Mouse (Mus musculus) forebrain, embryonic 14.5 days (tissue): Measurements from ENCODE around the gene Reln. TPM values are rescaled to one million over a fixed set of nuclear protein-coding genes. Genes with fewer than 3 reads are reported as not detected.

Experiments
- ATAC-seq: fragments of 200-750 bp; cut with Nextera tagmentation; 2 replicates; pipeline ENCODE4 v1.8.0; 2017; ENCODE audit warnings: mild to moderate bottlenecking, moderate library complexity
- DNase-seq: peaks from one replicate; pipeline ENCODE4 v3.0.0-alpha.2; 2015; ENCODE audit warnings: low spot score
- H3K27ac ChIP-seq: fragments of 300-500 bp; sonication (generic); 2 replicates; pipeline ENCODE4 v1.5.1; 2014; ENCODE audit warnings: low read depth, mild to moderate bottlenecking, control low read depth, low read length, moderate library complexity
- H3K27me3 ChIP-seq: fragments of 300-500 bp; sonication (generic); replicated peaks from 2 replicates; pipeline ENCODE4 v1.6.1; 2014; ENCODE audit warnings: low read length, control low read depth, mixed read lengths; ENCODE audit not compliant: control insufficient read depth, insufficient read depth
- H3K36me3 ChIP-seq: fragments of 300-500 bp; sonication (generic); 2 replicates; pipeline ENCODE4 v1.6.1; 2014; ENCODE audit warnings: low read length, control low read depth; ENCODE audit not compliant: control insufficient read depth, insufficient read depth
- H3K4me1 ChIP-seq: fragments of 300-500 bp; sonication (generic); 2 replicates; pipeline ENCODE4 v1.6.1; 2014; ENCODE audit warnings: antibody characterized with exemption, low read length, control low read depth; ENCODE audit not compliant: control insufficient read depth, insufficient read depth
- H3K4me2 ChIP-seq: fragments of 300-500 bp; sonication (generic); 2 replicates; pipeline ENCODE4 v1.6.1; 2014; ENCODE audit warnings: mild to moderate bottlenecking, control low read depth, low read length
- H3K4me3 ChIP-seq: fragments of 300-500 bp; sonication (generic); 2 replicates; pipeline ENCODE4 v1.5.1; 2014; ENCODE audit warnings: low read depth, low read length, control low read depth
- H3K9ac ChIP-seq: fragments of 300-500 bp; sonication (generic); 2 replicates; pipeline ENCODE4 v1.6.1; 2014; ENCODE audit warnings: mild to moderate bottlenecking, low read length, control low read depth, moderate library complexity
- H3K9me3 ChIP-seq: fragments of 300-500 bp; sonication (generic); replicated peaks from 2 replicates; pipeline ENCODE4 v1.6.1; 2016; ENCODE audit warnings: low read length, control low read depth, mixed read lengths; ENCODE audit not compliant: control insufficient read depth
- WGBS: fragments of 180-500 bp; shearing (Covaris S2); extraction: QIAGEN DNeasy Blood & Tissue Kit; methylation state at CpG from one replicate; pipeline ENCODE4 v1.1.7; 2014; 5-methylcytosine and 5-hydroxymethylcytosine counted together
- polyA plus RNA-seq: library from polyadenylated mRNA; unstranded; fragments of >200 nt; fragmentation: Nextera tagmentation; extraction: Ambion mirVana; gene quantifications from 2 replicates; pipeline ENCODE4 v1.2.1, GENCODE M21; 2014

Gene Reln
- polyA plus RNA-seq, 1 experiment from 2014 or later = 61.7 TPM

GRCm38 (mm10) chr5:22316471-22316870 lies 28.0 kb downstream of the Reln start:
- H3K27me3 ChIP-seq = no peaks in the 10 kb centered on the region
- ATAC-seq = no peak
- H3K4me1 ChIP-seq = no peaks in the 10 kb centered on the region
- H3K4me2 ChIP-seq = no peak overlapping the region
- no peaks in the 10 kb centered on the region for H3K36me3 ChIP-seq
- H3K9ac ChIP-seq = no peak overlapping the region
- WGBS = 96% methylated on average over 7 of the region's 7 CpGs
- no peak for DNase-seq
- H3K4me3 ChIP-seq = no peak overlapping the region
- no peaks in the 10 kb centered on the region for H3K9me3 ChIP-seq
- no peak overlapping the region for H3K27ac ChIP-seq

GRCm38 (mm10) chr5:22315990-22316389 lies 28.5 kb downstream of the Reln start:
- no peaks in the 10 kb centered on the region for H3K36me3 ChIP-seq
- DNase-seq (no peak), ATAC-seq (no peak)
- no peak overlapping the region for H3K9ac ChIP-seq
- no peak overlapping the region for H3K4me3 ChIP-seq
- H3K4me1 ChIP-seq = no peaks in the 10 kb centered on the region
- H3K27ac ChIP-seq = no peak overlapping the region
- H3K4me2 ChIP-seq = no peak overlapping the region
- H3K9me3 ChIP-seq = no peaks in the 10 kb centered on the region
- 81% methylated on average over 2 of the region's 2 CpGs for WGBS
- no peaks in the 10 kb centered on the region for H3K27me3 ChIP-seq

- no peak overlapping the region for H3K9ac ChIP-seq
- no peaks in the 10 kb centered on the region for H3K36me3 ChIP-seq
- ATAC-seq = no peak
- no peaks in the 10 kb centered on the region for H3K27me3 ChIP-seq
- no peak overlapping the region for H3K4me3 ChIP-seq
- DNase-seq = peak; percentile 17
- WGBS = 75% methylated on average over 10 of the region's 10 CpGs
- no peak overlapping the region for H3K4me2 ChIP-seq
- no peaks in the 10 kb centered on the region for H3K9me3 ChIP-seq
- no peaks in the 10 kb centered on the region for H3K4me1 ChIP-seq
- no peak overlapping the region for H3K27ac ChIP-seq
Measured at GRCm38 (mm10) chr5:22312995-22313394, 31.5 kb downstream of the Reln start.

GRCm38 (mm10) chr5:22311046-22311445 lies 33.5 kb downstream of the Reln start:
- no peak overlapping the region for H3K4me2 ChIP-seq
- H3K9ac ChIP-seq = no peak overlapping the region
- no peak for ATAC-seq
- DNase-seq = no peak
- 83% methylated on average over 4 of the region's 4 CpGs for WGBS
- no peaks in the 10 kb centered on the region for H3K27me3 ChIP-seq
- H3K36me3 ChIP-seq = no peaks in the 10 kb centered on the region
- H3K4me1 ChIP-seq = no peaks in the 10 kb centered on the region
- H3K4me3 ChIP-seq = no peak overlapping the region
- H3K9me3 ChIP-seq = no peaks in the 10 kb centered on the region
- H3K27ac ChIP-seq = no peak overlapping the region

GRCm38 (mm10) chr5:22309001-22309400 lies 35.5 kb downstream of the Reln start:
- Histone ChIP-seq H3K9me3 (no peaks in the 10 kb centered on the region), H3K9ac (no peak overlapping the region), H3K27me3 (no peaks in the 10 kb centered on the region), H3K27ac (no peak overlapping the region), H3K4me1 (no peaks in the 10 kb centered on the region), H3K4me3 (no peak overlapping the region), H3K4me2 (no peak overlapping the region), H3K36me3 (no peaks in the 10 kb centered on the region)
- ATAC-seq (no peak), DNase-seq (no peak)
- WGBS = 17% methylated on average over 2 of the region's 2 CpGs

GRCm38 (mm10) chr5:22307853-22308252 lies 36.6 kb downstream of the Reln start:
- Histone ChIP-seq H3K36me3 (no peaks in the 10 kb centered on the region), H3K9ac (no peak overlapping the region), H3K27me3 (no peaks in the 10 kb centered on the region), H3K4me1 (no peaks in the 10 kb centered on the region), H3K4me3 (no peak overlapping the region), H3K27ac (no peak overlapping the region), H3K4me2 (no peak overlapping the region), H3K9me3 (no peaks in the 10 kb centered on the region)
- no peak for DNase-seq
- no peak for ATAC-seq
- 85% methylated on average over 4 of the region's 4 CpGs for WGBS

GRCm38 (mm10) chr5:22307072-22307471 lies 37.4 kb downstream of the Reln start:
- no peaks in the 10 kb centered on the region for H3K4me1 ChIP-seq
- no peaks in the 10 kb centered on the region for H3K9me3 ChIP-seq
- no peak for ATAC-seq
- no peak overlapping the region for H3K4me3 ChIP-seq
- no peak for DNase-seq
- H3K27me3 ChIP-seq = no peaks in the 10 kb centered on the region
- no peak overlapping the region for H3K27ac ChIP-seq
- no peak overlapping the region for H3K9ac ChIP-seq
- 66% methylated on average over 3 of the region's 3 CpGs for WGBS
- no peak overlapping the region for H3K4me2 ChIP-seq
- no peaks in the 10 kb centered on the region for H3K36me3 ChIP-seq

- WGBS = 35% methylated on average over 1 of the region's 1 CpGs
- no peak for DNase-seq
- H3K36me3 ChIP-seq = no peaks in the 10 kb centered on the region
- ATAC-seq = no peak
- H3K27me3 ChIP-seq = no peaks in the 10 kb centered on the region
- H3K27ac ChIP-seq = no peak overlapping the region
- H3K9ac ChIP-seq = no peak overlapping the region
- no peaks in the 10 kb centered on the region for H3K9me3 ChIP-seq
- H3K4me1 ChIP-seq = no peaks in the 10 kb centered on the region
- H3K4me3 ChIP-seq = no peak overlapping the region
- no peak overlapping the region for H3K4me2 ChIP-seq
Measured at GRCm38 (mm10) chr5:22303709-22304108, 40.8 kb downstream of the Reln start.

GRCm38 (mm10) chr5:22302309-22302708 lies 42.2 kb downstream of the Reln start:
- no peak overlapping the region for H3K9ac ChIP-seq
- no peak for DNase-seq
- 74% methylated on average over 5 of the region's 5 CpGs for WGBS
- H3K36me3 ChIP-seq = no peaks in the 10 kb centered on the region
- no peak overlapping the region for H3K27ac ChIP-seq
- H3K4me1 ChIP-seq = no peaks in the 10 kb centered on the region
- H3K4me2 ChIP-seq = no peak overlapping the region
- no peak for ATAC-seq
- H3K27me3 ChIP-seq = no peaks in the 10 kb centered on the region
- H3K4me3 ChIP-seq = no peak overlapping the region
- no peaks in the 10 kb centered on the region for H3K9me3 ChIP-seq
